Mouse (Mus musculus) embryonic fibroblast, embryonic 13.5 days (primary cell): ENCODE measurements at regions not wholly inside any gene's neighbourhood (a gene's known extent, or its start where the extent isn't known, plus 50 kb on each side); places are given as distances from the start of the nearest gene placed in this dataset.

Experiments
- H3K27ac ChIP-seq: 2 replicates; pipeline ENCODE4 v1.5.1; 2012; ENCODE audit warnings: low read length, control low read depth, inconsistent platforms; ENCODE audit not compliant: insufficient read depth
- H3K4me1 ChIP-seq: 2 replicates; pipeline ENCODE4 v1.6.1; 2011; ENCODE audit warnings: low read length; ENCODE audit not compliant: control insufficient read depth, insufficient read depth
- H3K4me3 ChIP-seq: 2 replicates; pipeline ENCODE4 v1.5.1; 2011; ENCODE audit warnings: mild to moderate bottlenecking, control low read depth, low read length; ENCODE audit not compliant: insufficient read depth
- CTCF ChIP-seq: IDR thresholded peaks from 2 replicates; pipeline ENCODE4 v1.5.1; 2011; ENCODE audit warnings: mild to moderate bottlenecking, control low read depth, low read length, moderate library complexity, borderline replicate concordance; ENCODE audit not compliant: insufficient read depth
- POLR2A ChIP-seq: IDR thresholded peaks from 2 replicates; pipeline ENCODE4 v1.6.1; 2011; ENCODE audit warnings: low read depth, mild to moderate bottlenecking, control low read depth, low read length, moderate library complexity

- H3K27ac ChIP-seq = no peak overlapping the region
- H3K4me3 ChIP-seq = no peak overlapping the region
- no peak for TF ChIP-seq CTCF
- no peaks in the 10 kb centered on the region for H3K4me1 ChIP-seq
These were observed 54.5 kb upstream of the Cmc1 start for GRCm38 (mm10) chr9:118204456-118204855.

- no peak for TF ChIP-seq CTCF
- TF ChIP-seq POLR2A = no peak
- no peaks in the 10 kb centered on the region for H3K4me1 ChIP-seq
These were observed 56.5 kb upstream of the Cmc1 start for GRCm38 (mm10) chr9:118206483-118206882.

GRCm38 (mm10) chr9:118219696-118220095 is 69.7 kb upstream of the Cmc1 start:
- TF ChIP-seq CTCF (no peak), POLR2A (no peak)

More at GRCm38 (mm10) chr9:118206483-118206882, 56.5 kb upstream of the Cmc1 start:
- Histone ChIP-seq H3K27ac (no peak overlapping the region), H3K4me3 (no peak overlapping the region)

GRCm38 (mm10) chr9:118221186-118221585 is 71.2 kb upstream of the Cmc1 start:
- no peak overlapping the region for H3K27ac ChIP-seq
- no peak overlapping the region for H3K4me3 ChIP-seq
- H3K4me1 ChIP-seq = no peaks in the 10 kb centered on the region
- TF ChIP-seq CTCF (no peak), POLR2A (no peak)

More at GRCm38 (mm10) chr9:118219696-118220095, 69.7 kb upstream of the Cmc1 start:
- Histone ChIP-seq H3K4me1 (no peaks in the 10 kb centered on the region), H3K27ac (no peak overlapping the region), H3K4me3 (no peak overlapping the region)

GRCm38 (mm10) chr9:118227401-118228061 is 77.6 kb upstream of the Cmc1 start:
- TF ChIP-seq CTCF = no peak
- TF ChIP-seq POLR2A = no peak
- no peak overlapping the region for H3K27ac ChIP-seq
- no peaks in the 10 kb centered on the region for H3K4me1 ChIP-seq

GRCm38 (mm10) chr9:118228691-118229427 is 78.9 kb upstream of the Cmc1 start:
- H3K4me1 ChIP-seq = no peaks in the 10 kb centered on the region

More at GRCm38 (mm10) chr9:118227401-118228061, 77.6 kb upstream of the Cmc1 start:
- H3K4me3 ChIP-seq = no peak overlapping the region

GRCm38 (mm10) chr9:118240711-118241110 is 90.7 kb upstream of the Cmc1 start:
- Histone ChIP-seq H3K27ac (no peak overlapping the region), H3K4me1 (no peaks in the 10 kb centered on the region), H3K4me3 (no peak overlapping the region)
- TF ChIP-seq POLR2A (no peak), CTCF (no peak)

More at GRCm38 (mm10) chr9:118228691-118229427, 78.9 kb upstream of the Cmc1 start:
- H3K4me3 ChIP-seq = no peak overlapping the region
- TF ChIP-seq CTCF (no peak), POLR2A (no peak)
- H3K27ac ChIP-seq = no peak overlapping the region

- no peak for TF ChIP-seq CTCF
- no peak for TF ChIP-seq POLR2A
- no peak overlapping the region for H3K27ac ChIP-seq
- H3K4me1 ChIP-seq = no peaks in the 10 kb centered on the region
- H3K4me3 ChIP-seq = no peak overlapping the region
These were observed 97.0 kb upstream of the Cmc1 start for GRCm38 (mm10) chr9:118246820-118247628.

GRCm38 (mm10) chr9:118253829-118254228 is 103.9 kb upstream of the Cmc1 start:
- Histone ChIP-seq H3K27ac (no peak overlapping the region), H3K4me1 (no peaks in the 10 kb centered on the region), H3K4me3 (no peak overlapping the region)
- no peak for TF ChIP-seq CTCF
- no peak for TF ChIP-seq POLR2A
